Mouse (Mus musculus): Measurements from ENCODE around the gene Ifi27l2a.

DNA sequence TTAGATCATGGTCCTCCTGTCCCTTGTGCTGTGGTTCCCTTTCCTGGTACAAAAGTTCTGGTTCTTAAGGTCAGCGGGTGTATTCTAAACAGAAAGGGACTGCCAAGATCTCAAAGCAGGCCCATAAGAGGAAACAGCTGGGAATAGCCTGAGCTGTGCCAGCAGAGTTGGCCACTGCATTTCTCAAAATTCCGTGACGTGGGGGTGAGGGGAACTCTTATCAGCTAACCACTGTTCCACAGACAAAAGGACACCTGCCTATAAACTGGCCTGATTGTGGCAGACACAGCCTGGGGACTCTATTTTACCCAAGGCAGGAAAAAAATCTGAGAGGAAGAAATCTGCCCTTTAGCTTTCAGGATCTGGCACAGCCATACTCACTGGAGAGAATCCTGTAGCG lies 43.8 kb upstream of the Ifi27l2a start:
- TF ChIP-seq POLR2A (IDR thresholded peaks at IDR 0.05; ENCODE audit: low read depth, low read length) (no peak), CTCF (IDR thresholded peaks at IDR 0.05; ENCODE audit: extremely low read depth, insufficient read depth, insufficient read length, insufficient replicate concordance) (no peak)

Data from spleen, adult 2 months (tissue).